Mouse (Mus musculus) forebrain, embryonic 15.5 days (tissue): ENCODE data around the gene Slc39a1. TPM values are rescaled to one million over a fixed set of nuclear protein-coding genes. Genes with fewer than 3 reads are reported as not detected.

ENCODE experiments used
- ATAC-seq: fragments of 200-750 bp; cut with Nextera tagmentation; replicated peaks from 2 replicates; pipeline ENCODE4 v1.8.0; 2017; ENCODE audit warnings: mild to moderate bottlenecking, moderate TSS enrichment, moderate library complexity
- H3K27ac ChIP-seq: fragments of 300-500 bp; sonication (generic); replicated peaks from 2 replicates; pipeline ENCODE4 v1.5.1; 2015; ENCODE audit warnings: mild to moderate bottlenecking, inconsistent platforms
- H3K27me3 ChIP-seq: fragments of 300-500 bp; sonication (generic); 2 replicates; pipeline ENCODE4 v1.6.1; 2015; ENCODE audit warnings: inconsistent platforms
- H3K36me3 ChIP-seq: fragments of 300-500 bp; sonication (generic); 2 replicates; pipeline ENCODE4 v1.6.1; 2015; ENCODE audit warnings: mild to moderate bottlenecking, inconsistent platforms
- H3K4me1 ChIP-seq: fragments of 300-500 bp; sonication (generic); 2 replicates; pipeline ENCODE4 v1.6.1; 2015; ENCODE audit warnings: inconsistent platforms
- H3K4me2 ChIP-seq: fragments of 300-500 bp; sonication (generic); replicated peaks from 2 replicates; pipeline ENCODE4 v1.6.1; 2015; ENCODE audit warnings: mild to moderate bottlenecking, inconsistent platforms
- H3K4me3 ChIP-seq: fragments of 300-500 bp; sonication (generic); 2 replicates; pipeline ENCODE4 v1.5.1; 2015; ENCODE audit warnings: mild to moderate bottlenecking, inconsistent platforms
- H3K9ac ChIP-seq: fragments of 300-500 bp; sonication (generic); replicated peaks from 2 replicates; pipeline ENCODE4 v1.6.1; 2015; ENCODE audit warnings: mild to moderate bottlenecking, inconsistent platforms
- H3K9me3 ChIP-seq: fragments of 300-500 bp; sonication (generic); 2 replicates; pipeline ENCODE4 v1.6.1; 2016; ENCODE audit warnings: inconsistent platforms
- WGBS: fragments of 180-500 bp; shearing (Covaris S2); methylation state at CpG from one replicate; pipeline ENCODE4 v1.1.7; 2015; ENCODE audit warnings: mixed read lengths; 5-methylcytosine and 5-hydroxymethylcytosine counted together
- polyA plus RNA-seq: library from polyadenylated mRNA; unstranded; fragments of >200 nt; fragmentation: Nextera tagmentation; extraction: Ambion mirVana; gene quantifications from 2 replicates; pipeline ENCODE4 v1.2.1, GENCODE M21; 2015

Gene Slc39a1
- polyA plus RNA-seq, 1 experiment from 2014 or later: 42.8 TPM

- Histone ChIP-seq H3K27me3 (no peaks in the 10 kb centered on the region), H3K9me3 (no peaks in the 10 kb centered on the region), H3K27ac (no peak overlapping the region), H3K4me1 (peaks cover 35% of the 10 kb centered on the region), H3K4me2 (no peak overlapping the region), H3K4me3 (no peak overlapping the region), H3K36me3 (peaks cover 13% of the 10 kb centered on the region), H3K9ac (no peak overlapping the region)
- ATAC-seq: no peak
- WGBS: 44% methylated on average over 1 of the region's 1 CpGs
Observed at GRCm38 (mm10) chr3:90215825-90216380, 32.1 kb upstream of the Slc39a1 start.

- ATAC-seq: peak; percentile 60
- H3K27me3 ChIP-seq: no peaks in the 10 kb centered on the region
- 13% methylated on average over 6 of the region's 6 CpGs for WGBS
- no peaks in the 10 kb centered on the region for H3K36me3 ChIP-seq
- H3K4me1 ChIP-seq: peaks cover 16% of the 10 kb centered on the region
- H3K4me2 ChIP-seq: peak overlapping the region; percentile 78
- H3K9ac ChIP-seq: peak overlapping the region; percentile 49
- H3K27ac ChIP-seq: peak overlapping the region; percentile 63
- no peaks in the 10 kb centered on the region for H3K9me3 ChIP-seq
- H3K4me3 ChIP-seq: peak overlapping the region; percentile 41
Observed at GRCm38 (mm10) chr3:90220088-90220487, 27.9 kb upstream of the Slc39a1 start.

- Histone ChIP-seq H3K9ac (peak overlapping the region; percentile 49), H3K36me3 (no peaks in the 10 kb centered on the region), H3K27me3 (no peaks in the 10 kb centered on the region), H3K4me3 (peak overlapping the region; percentile 41), H3K27ac (peak overlapping the region; percentile 63), H3K4me2 (peak overlapping the region; percentile 78), H3K9me3 (no peaks in the 10 kb centered on the region), H3K4me1 (peaks cover 16% of the 10 kb centered on the region)
- WGBS: under 1% methylated on average over 20 of the region's 20 CpGs
- peak; percentile 83 for ATAC-seq
Observed at GRCm38 (mm10) chr3:90220531-90220951, 27.4 kb upstream of the Slc39a1 start.

GRCm38 (mm10) chr3:90221123-90221522 lies 26.8 kb upstream of the Slc39a1 start:
- no peaks in the 10 kb centered on the region for H3K36me3 ChIP-seq
- no peak for ATAC-seq
- no peaks in the 10 kb centered on the region for H3K27me3 ChIP-seq
- no peak overlapping the region for H3K27ac ChIP-seq
- H3K4me1 ChIP-seq: peaks cover 16% of the 10 kb centered on the region
- 20% methylated on average over 5 of the region's 5 CpGs for WGBS
- H3K4me2 ChIP-seq: peak overlapping the region; percentile 78
- no peak overlapping the region for H3K9ac ChIP-seq
- H3K4me3 ChIP-seq: peak overlapping the region; percentile 41
- no peaks in the 10 kb centered on the region for H3K9me3 ChIP-seq

GRCm38 (mm10) chr3:90222455-90222854 lies 25.5 kb upstream of the Slc39a1 start:
- ATAC-seq: no peak
- no peak overlapping the region for H3K27ac ChIP-seq
- H3K27me3 ChIP-seq: no peaks in the 10 kb centered on the region
- H3K9ac ChIP-seq: no peak overlapping the region
- 88% methylated on average over 4 of the region's 4 CpGs for WGBS
- H3K4me3 ChIP-seq: no peak overlapping the region
- no peak overlapping the region for H3K4me2 ChIP-seq
- H3K4me1 ChIP-seq: peaks cover 16% of the 10 kb centered on the region
- H3K36me3 ChIP-seq: no peaks in the 10 kb centered on the region
- H3K9me3 ChIP-seq: no peaks in the 10 kb centered on the region

- Histone ChIP-seq H3K9me3 (no peaks in the 10 kb centered on the region), H3K4me2 (no peak overlapping the region), H3K4me1 (peaks cover 16% of the 10 kb centered on the region), H3K4me3 (no peak overlapping the region), H3K27ac (no peak overlapping the region), H3K9ac (no peak overlapping the region), H3K27me3 (no peaks in the 10 kb centered on the region), H3K36me3 (no peaks in the 10 kb centered on the region)
- ATAC-seq: no peak
- 93% methylated on average over 3 of the region's 3 CpGs for WGBS
Observed at GRCm38 (mm10) chr3:90222941-90223340, 25.0 kb upstream of the Slc39a1 start.

GRCm38 (mm10) chr3:90224331-90224730 lies 23.6 kb upstream of the Slc39a1 start:
- peaks cover 16% of the 10 kb centered on the region for H3K4me1 ChIP-seq
- WGBS: 86% methylated on average over 10 of the region's 10 CpGs
- H3K9ac ChIP-seq: no peak overlapping the region
- H3K9me3 ChIP-seq: no peaks in the 10 kb centered on the region
- no peaks in the 10 kb centered on the region for H3K36me3 ChIP-seq
- no peak overlapping the region for H3K4me3 ChIP-seq
- no peak overlapping the region for H3K27ac ChIP-seq
- no peaks in the 10 kb centered on the region for H3K27me3 ChIP-seq
- H3K4me2 ChIP-seq: no peak overlapping the region
- no peak for ATAC-seq

- peak overlapping the region; percentile 72 for H3K4me3 ChIP-seq
- ATAC-seq: peak; percentile 23; the same call in 1 of the 2 replicates
- peak overlapping the region; percentile 70 for H3K9ac ChIP-seq
- H3K4me2 ChIP-seq: peak overlapping the region; percentile 62
- peaks cover 13% of the 10 kb centered on the region for H3K4me1 ChIP-seq
- no peaks in the 10 kb centered on the region for H3K9me3 ChIP-seq
- H3K27ac ChIP-seq: peak overlapping the region; percentile 88
- H3K36me3 ChIP-seq: peaks cover 24% of the 10 kb centered on the region
- WGBS: 18% methylated on average over 8 of the region's 8 CpGs
- no peaks in the 10 kb centered on the region for H3K27me3 ChIP-seq
Observed at GRCm38 (mm10) chr3:90231075-90231474, 16.9 kb upstream of the Slc39a1 start.

- peak; percentile 98 for ATAC-seq
- WGBS: under 1% methylated on average over 61 of the region's 61 CpGs
- no peaks in the 10 kb centered on the region for H3K27me3 ChIP-seq
- H3K9ac ChIP-seq: peak within 1 kb of the TSS; percentile 70
- H3K27ac ChIP-seq: peak within 1 kb of the TSS; percentile 88
- H3K4me1 ChIP-seq: peaks cover 13% of the 10 kb centered on the region
- H3K36me3 ChIP-seq: peaks cover 29% of the 10 kb centered on the region
- peak within 1 kb of the TSS; percentile 72 for H3K4me3 ChIP-seq
- peak within 1 kb of the TSS; percentile 62 for H3K4me2 ChIP-seq
- no peaks in the 10 kb centered on the region for H3K9me3 ChIP-seq
Observed at GRCm38 (mm10) chr3:90231507-90232333, 16.3 kb upstream of the Slc39a1 start, which contains the start of gene Jtb. Jtb (plus strand) TSS chr3:90231597.

GRCm38 (mm10) chr3:90241251-90241650 lies 6.7 kb upstream of the Slc39a1 start:
- Histone ChIP-seq H3K9me3 (no peaks in the 10 kb centered on the region), H3K4me2 (no peak overlapping the region), H3K9ac (no peak overlapping the region), H3K4me3 (no peak overlapping the region), H3K36me3 (peaks cover 3% of the 10 kb centered on the region; the same call in 1 of the 2 replicates), H3K27me3 (no peaks in the 10 kb centered on the region), H3K4me1 (peaks cover 13% of the 10 kb centered on the region), H3K27ac (no peak overlapping the region)
- no peak for ATAC-seq
- 93% methylated on average over 2 of the region's 2 CpGs for WGBS

GRCm38 (mm10) chr3:90241669-90242358 lies 6.2 kb upstream of the Slc39a1 start:
- WGBS: 87% methylated on average over 10 of the region's 10 CpGs
- Histone ChIP-seq H3K27me3 (no peaks in the 10 kb centered on the region), H3K4me3 (no peak overlapping the region), H3K27ac (no peak overlapping the region), H3K9ac (no peak overlapping the region), H3K36me3 (no peaks in the 10 kb centered on the region), H3K9me3 (no peaks in the 10 kb centered on the region), H3K4me1 (peaks cover 13% of the 10 kb centered on the region), H3K4me2 (no peak overlapping the region)
- no peak for ATAC-seq
